Mouse (Mus musculus) lung, embryonic 16.5 days (tissue): ENCODE data around the gene Elob. TPM values are rescaled to one million over a fixed set of nuclear protein-coding genes. Genes with fewer than 3 reads are reported as not detected.

ENCODE experiments used
- ATAC-seq: fragments of 200-750 bp; cut with Nextera tagmentation; 2 replicates; pipeline ENCODE4 v1.8.0; 2017; ENCODE audit warnings: low read depth, mild to moderate bottlenecking, moderate library complexity
- H3K27ac ChIP-seq: fragments of 300-500 bp; sonication (generic); 2 replicates; pipeline ENCODE4 v1.5.1; 2014; ENCODE audit warnings: mild to moderate bottlenecking, control low read depth, low read length
- H3K27me3 ChIP-seq: fragments of 300-500 bp; sonication (generic); 2 replicates; pipeline ENCODE4 v1.6.1; 2014; ENCODE audit warnings: low read depth, low read length, mixed read lengths; ENCODE audit not compliant: control insufficient read depth, insufficient read depth
- H3K36me3 ChIP-seq: fragments of 300-500 bp; sonication (generic); 2 replicates; pipeline ENCODE4 v1.6.1; 2014; ENCODE audit warnings: low read length; ENCODE audit not compliant: control insufficient read depth, insufficient read depth
- H3K4me1 ChIP-seq: fragments of 300-500 bp; sonication (generic); replicated peaks from 2 replicates; pipeline ENCODE4 v1.6.1; 2014; ENCODE audit warnings: low read length, mixed read lengths; ENCODE audit not compliant: control insufficient read depth, insufficient read depth
- H3K4me2 ChIP-seq: fragments of 300-500 bp; sonication (generic); 2 replicates; pipeline ENCODE4 v1.6.1; 2014; ENCODE audit warnings: low read depth, low read length, control low read depth
- H3K4me3 ChIP-seq: fragments of 300-500 bp; sonication (generic); 2 replicates; pipeline ENCODE4 v1.5.1; 2014; ENCODE audit warnings: mild to moderate bottlenecking, low read length, control low read depth
- H3K9ac ChIP-seq: fragments of 300-500 bp; sonication (generic); 2 replicates; pipeline ENCODE4 v1.6.1; 2014; ENCODE audit warnings: low read length, control low read depth
- H3K9me3 ChIP-seq: fragments of 300-500 bp; sonication (generic); 2 replicates; pipeline ENCODE4 v1.6.1; 2016; ENCODE audit warnings: low read length; ENCODE audit not compliant: control insufficient read depth
- WGBS: fragments of 180-500 bp; shearing (Covaris S2); extraction: QIAGEN DNeasy Blood & Tissue Kit; methylation state at CpG from one replicate; pipeline ENCODE4 v1.1.7; 2014; 5-methylcytosine and 5-hydroxymethylcytosine counted together
- polyA plus RNA-seq: library from polyadenylated mRNA; unstranded; fragments of >200 nt; fragmentation: Nextera tagmentation; extraction: Ambion mirVana; gene quantifications from 2 replicates; pipeline ENCODE4 v1.2.1, GENCODE M21; 2015

Elob gene
- polyA plus RNA-seq, 1 experiment from 2014 or later: 1,001 TPM

DNA sequence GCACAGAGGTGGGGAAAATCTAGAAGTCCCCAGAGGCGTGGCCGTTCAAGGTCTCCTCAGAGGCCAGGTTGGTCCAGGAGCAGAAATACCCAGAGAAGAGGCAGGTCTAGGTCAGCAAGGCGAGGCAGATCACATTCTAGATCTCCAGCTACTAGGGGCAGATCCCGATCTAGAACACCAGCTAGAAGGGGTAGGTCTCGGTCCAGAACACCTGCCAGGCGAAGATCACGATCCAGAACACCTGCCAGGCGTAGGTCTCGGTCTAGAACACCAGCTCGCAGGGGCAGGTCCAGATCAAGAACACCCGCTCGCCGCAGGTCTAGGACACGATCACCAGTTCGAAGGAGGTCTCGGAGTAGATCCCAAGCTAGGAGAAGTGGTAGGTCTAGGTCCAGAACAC is 13.3 kb downstream of the Elob start:
- no peak overlapping the region for H3K4me3 ChIP-seq
- no peak overlapping the region for H3K27ac ChIP-seq
- H3K9ac ChIP-seq: no peak overlapping the region
- no peaks in the 10 kb centered on the region for H3K4me1 ChIP-seq
- H3K9me3 ChIP-seq: peaks cover 14% of the 10 kb centered on the region
- ATAC-seq: no peak
- H3K27me3 ChIP-seq: no peaks in the 10 kb centered on the region
- 96% methylated on average over 16 of the region's 16 CpGs for WGBS
- H3K36me3 ChIP-seq: peaks cover 89% of the 10 kb centered on the region
- no peak overlapping the region for H3K4me2 ChIP-seq

DNA sequence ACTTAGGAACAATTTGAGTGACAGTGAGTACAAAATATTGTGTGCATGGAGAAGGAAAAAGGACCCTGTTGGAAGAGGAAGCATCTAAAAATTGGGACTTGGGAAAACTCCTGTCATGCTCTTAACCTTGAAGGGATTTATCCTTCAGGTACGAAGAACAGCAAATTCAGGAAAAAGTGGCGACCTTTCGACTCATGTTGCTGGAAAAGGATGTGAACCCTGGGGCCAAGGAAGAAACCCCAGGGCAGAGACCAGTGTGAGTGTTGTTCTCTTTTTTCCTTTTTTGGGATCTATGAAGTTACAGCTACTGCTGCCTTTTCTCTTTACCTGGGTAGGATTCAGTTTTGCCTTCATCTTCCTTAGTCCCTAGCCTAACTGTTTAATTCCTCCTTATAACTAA is 21.0 kb downstream of the Elob start:
- Histone ChIP-seq H3K4me1 (peaks cover 23% of the 10 kb centered on the region), H3K36me3 (peaks cover 39% of the 10 kb centered on the region), H3K4me2 (no peak overlapping the region), H3K27ac (no peak overlapping the region), H3K9ac (no peak overlapping the region), H3K27me3 (no peaks in the 10 kb centered on the region), H3K9me3 (no peaks in the 10 kb centered on the region), H3K4me3 (no peak overlapping the region)
- WGBS: 87% methylated on average over 3 of the region's 3 CpGs
- no peak for ATAC-seq

DNA sequence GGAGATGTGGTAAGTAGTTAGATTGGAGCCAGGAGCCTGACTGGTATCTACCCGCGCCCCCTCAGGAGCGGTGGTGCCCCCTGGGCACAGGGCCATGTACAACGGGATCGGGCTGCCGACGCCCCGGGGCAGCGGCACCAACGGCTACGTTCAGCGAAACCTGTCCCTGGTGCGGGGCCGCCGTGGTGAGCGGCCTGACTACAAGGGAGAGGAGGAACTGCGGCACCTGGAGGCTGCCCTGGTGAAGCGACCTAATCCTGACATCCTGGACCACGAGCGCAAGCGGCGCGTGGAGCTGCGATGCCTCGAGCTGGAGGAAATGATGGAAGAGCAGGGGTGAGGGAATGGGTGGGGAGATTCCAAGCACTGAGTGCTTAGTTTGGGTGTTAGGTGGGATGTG is 22.1 kb downstream of the Elob start:
- Histone ChIP-seq H3K36me3 (peaks cover 31% of the 10 kb centered on the region), H3K4me2 (peak overlapping the region; percentile 38), H3K4me3 (peak overlapping the region; percentile 24), H3K4me1 (peaks cover 23% of the 10 kb centered on the region), H3K9me3 (no peaks in the 10 kb centered on the region), H3K27ac (no peak overlapping the region), H3K27me3 (no peaks in the 10 kb centered on the region), H3K9ac (no peak overlapping the region)
- WGBS: 61% methylated on average over 25 of the region's 25 CpGs
- no peak for ATAC-seq

DNA sequence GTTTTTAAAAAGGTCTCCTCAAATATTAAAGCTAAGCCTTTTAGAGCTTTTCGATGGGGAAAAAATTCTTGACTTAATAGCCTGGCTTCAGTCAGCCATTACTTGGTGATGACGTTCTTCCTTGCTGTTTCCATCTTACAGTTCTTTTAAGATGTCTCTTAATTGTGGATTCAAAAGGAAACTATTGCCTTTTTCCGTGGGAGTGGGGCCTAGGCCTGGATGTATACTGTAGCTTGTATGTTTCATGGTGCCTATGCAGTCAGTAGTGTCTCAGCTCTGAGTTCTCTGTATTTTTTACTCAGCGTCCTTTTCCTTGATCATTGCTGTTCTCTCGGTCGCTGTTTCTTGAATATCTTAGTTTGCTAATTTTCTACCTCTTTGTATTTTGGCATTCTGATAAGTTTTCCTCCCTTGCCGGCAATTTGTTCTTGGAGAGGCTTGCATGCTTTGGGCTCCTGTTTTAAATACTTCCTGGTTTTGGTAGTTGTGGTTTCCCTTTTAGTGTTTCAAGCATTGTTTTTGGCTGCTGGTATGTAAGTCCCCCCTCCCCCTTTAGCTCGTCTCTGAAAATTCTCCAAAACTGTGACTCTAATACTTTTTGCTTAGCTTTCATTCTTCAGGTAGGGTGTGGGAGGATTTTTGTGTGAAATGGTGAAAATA is 24.4 kb downstream of the Elob start:
- ATAC-seq: no peak
- H3K9ac ChIP-seq: peak overlapping the region; percentile 97
- peak overlapping the region; percentile 88 for H3K4me2 ChIP-seq
- H3K27ac ChIP-seq: peak overlapping the region; percentile 95
- H3K36me3 ChIP-seq: peaks cover 17% of the 10 kb centered on the region
- peaks cover 23% of the 10 kb centered on the region for H3K4me1 ChIP-seq
- under 1% methylated on average over 8 of the region's 8 CpGs for WGBS
- no peaks in the 10 kb centered on the region for H3K27me3 ChIP-seq
- H3K4me3 ChIP-seq: peak overlapping the region; percentile 94
- H3K9me3 ChIP-seq: no peaks in the 10 kb centered on the region

DNA sequence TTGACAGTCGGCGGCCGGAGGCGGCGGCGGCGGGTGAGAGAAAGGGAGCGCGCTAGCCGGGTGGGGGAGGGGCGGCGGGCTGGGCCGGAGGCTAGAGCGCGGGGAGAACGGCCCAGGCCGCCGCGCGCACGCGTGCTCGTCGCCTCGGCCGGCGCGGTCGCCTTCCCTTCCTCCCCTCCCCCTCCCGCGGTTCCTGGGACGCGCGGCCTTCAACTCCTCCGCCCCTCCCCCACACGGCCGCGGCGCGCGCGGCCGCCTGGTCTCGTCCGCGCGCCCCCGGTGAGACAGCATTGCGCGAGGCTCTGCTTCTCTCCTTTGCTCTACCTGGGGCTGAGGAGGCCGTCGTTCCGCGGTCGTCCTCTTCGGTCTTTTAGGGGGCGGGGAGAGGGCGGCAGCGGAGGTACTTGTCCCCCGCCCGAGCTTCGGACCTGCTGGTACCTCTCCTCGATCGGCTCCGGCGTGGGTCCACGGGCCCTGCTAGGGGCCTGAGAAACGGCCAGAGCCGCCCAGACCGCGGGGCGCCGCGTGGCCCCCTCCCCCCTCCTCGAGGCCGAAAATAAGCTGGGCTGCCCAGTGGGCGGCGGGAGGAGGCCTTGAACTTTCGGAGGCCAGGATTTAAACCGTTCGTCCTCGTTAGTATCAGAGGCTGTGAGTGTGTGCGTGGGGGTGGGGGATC is 25.4 kb downstream of the Elob start:
- under 1% methylated on average over 53 of the region's 83 CpGs for WGBS
- H3K9ac ChIP-seq: peak overlapping the region; percentile 97
- ATAC-seq: peak; percentile 71

DNA sequence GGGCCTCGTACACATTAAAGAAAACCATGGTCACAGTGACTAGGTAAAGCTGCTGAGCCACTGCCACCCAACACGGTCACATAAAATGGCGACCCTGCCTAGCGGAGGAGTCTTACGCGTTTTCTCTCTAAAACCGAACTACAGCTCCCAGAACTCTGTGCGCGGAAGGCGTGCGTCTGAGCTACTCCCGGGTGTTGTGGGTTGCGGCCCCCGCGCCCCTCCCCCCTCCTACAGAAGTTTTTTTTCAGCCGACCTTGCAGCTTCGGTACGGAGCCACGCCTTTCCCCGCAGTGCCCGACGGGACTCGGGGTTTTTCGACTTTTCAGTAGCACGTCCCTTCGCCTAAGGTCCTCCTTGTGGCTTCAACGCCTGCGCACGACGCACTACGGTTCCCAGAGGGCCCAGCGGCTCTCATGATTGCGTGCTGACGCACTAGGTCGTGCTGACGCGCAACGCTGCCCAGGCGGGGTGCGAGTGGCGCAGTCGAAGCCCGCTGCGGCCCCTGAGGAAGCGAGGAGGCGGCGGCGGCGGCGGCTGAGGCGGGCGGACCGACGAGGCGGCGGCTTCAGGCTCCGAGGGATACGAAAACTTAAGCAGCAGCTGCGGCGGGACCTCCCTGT is 26.1 kb downstream of the Elob start:
- H3K36me3 ChIP-seq: peaks cover under 1% of the 10 kb centered on the region; the same call in 1 of the 2 replicates
- ATAC-seq: peak; percentile 99

More for the DNA sequence above, 25.4 kb downstream of the Elob start:
- Histone ChIP-seq H3K4me3 (peak overlapping the region; percentile 94), H3K9me3 (no peaks in the 10 kb centered on the region), H3K27ac (peak overlapping the region; percentile 95), H3K4me1 (peaks cover 23% of the 10 kb centered on the region), H3K36me3 (peaks cover 7% of the 10 kb centered on the region), H3K4me2 (peak overlapping the region; percentile 88), H3K27me3 (no peaks in the 10 kb centered on the region)

DNA sequence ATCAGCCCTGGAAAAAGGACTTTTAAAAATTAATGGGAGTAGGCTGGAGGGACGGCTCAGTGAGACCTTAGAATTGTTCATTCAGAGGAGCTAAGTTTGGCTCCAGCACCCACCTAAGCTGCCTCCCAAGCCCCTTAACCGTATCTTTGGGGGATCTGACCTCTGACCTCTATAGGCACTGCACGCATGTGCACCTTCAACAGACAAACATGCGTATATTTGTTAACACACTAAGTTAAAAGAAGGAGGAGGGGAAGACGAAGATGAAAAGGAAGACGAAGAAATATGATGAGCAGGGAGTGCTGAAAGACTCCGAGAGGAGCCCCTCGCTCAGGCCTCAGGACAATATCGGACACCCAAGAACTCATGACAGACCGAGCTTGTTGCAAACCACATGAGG is 27.3 kb downstream of the Elob start:
- H3K4me1 ChIP-seq: peaks cover 18% of the 10 kb centered on the region
- H3K9ac ChIP-seq: no peak overlapping the region
- ATAC-seq: no peak
- H3K4me3 ChIP-seq: no peak overlapping the region
- H3K27ac ChIP-seq: no peak overlapping the region
- WGBS: 93% methylated on average over 10 of the region's 10 CpGs
- H3K4me2 ChIP-seq: no peak overlapping the region
- no peaks in the 10 kb centered on the region for H3K9me3 ChIP-seq
- H3K36me3 ChIP-seq: no peaks in the 10 kb centered on the region
- no peaks in the 10 kb centered on the region for H3K27me3 ChIP-seq

More for the DNA sequence above, 26.1 kb downstream of the Elob start:
- Histone ChIP-seq H3K27ac (peak overlapping the region; percentile 95), H3K4me1 (peaks cover 23% of the 10 kb centered on the region), H3K4me3 (peak overlapping the region; percentile 94), H3K9me3 (no peaks in the 10 kb centered on the region), H3K4me2 (peak overlapping the region; percentile 61), H3K27me3 (no peaks in the 10 kb centered on the region), H3K9ac (peak overlapping the region; percentile 97)
- under 1% methylated on average over 56 of the region's 60 CpGs for whole genome bisulfite sequencing

DNA sequence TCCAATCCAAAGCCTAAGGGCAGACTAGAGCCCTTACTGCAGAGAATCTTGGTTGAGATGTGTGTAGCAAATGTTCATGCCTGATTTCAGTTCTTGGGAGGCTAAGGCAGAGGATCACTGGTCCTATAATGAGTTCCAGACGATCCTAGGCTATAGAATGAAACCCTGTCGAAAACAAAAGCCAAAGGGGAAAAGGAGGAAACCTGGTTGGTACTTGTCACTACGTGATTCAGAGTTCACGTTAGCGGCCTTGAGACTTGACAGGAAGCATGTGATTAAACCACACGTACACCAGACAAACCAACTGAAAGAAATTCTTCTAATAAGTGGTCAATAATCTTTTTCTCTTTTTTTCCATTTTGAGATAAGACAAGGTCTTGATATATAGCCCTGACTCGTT is 31.6 kb downstream of the Elob start:
- Histone ChIP-seq H3K27ac (no peak overlapping the region), H3K4me1 (no peaks in the 10 kb centered on the region), H3K4me2 (no peak overlapping the region), H3K27me3 (no peaks in the 10 kb centered on the region), H3K36me3 (no peaks in the 10 kb centered on the region), H3K9ac (no peak overlapping the region), H3K4me3 (no peak overlapping the region), H3K9me3 (no peaks in the 10 kb centered on the region)
- 69% methylated on average over 7 of the region's 7 CpGs for WGBS
- ATAC-seq: no peak

DNA sequence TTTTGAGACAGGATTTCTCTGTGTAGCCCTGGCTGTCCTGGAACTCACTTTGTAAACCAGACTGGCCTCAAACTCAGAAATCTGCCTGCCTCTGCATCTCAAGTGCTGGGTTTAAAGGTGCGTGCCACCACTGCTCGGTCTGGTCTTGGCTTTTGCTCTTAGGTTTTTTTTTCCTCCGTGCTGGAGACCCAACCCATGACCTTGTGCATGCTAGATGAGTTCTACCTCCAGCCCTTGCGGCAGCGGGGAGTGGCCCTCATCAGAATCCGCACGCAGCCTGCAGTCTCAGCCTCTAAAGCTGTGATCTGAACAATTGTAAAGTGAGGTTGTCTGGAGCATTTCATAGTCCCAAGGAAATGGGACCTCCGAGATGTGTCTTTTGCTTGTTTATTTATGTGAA is 33.6 kb downstream of the Elob start:
- 86% methylated on average over 8 of the region's 8 CpGs for WGBS
- Histone ChIP-seq H3K4me2 (no peak overlapping the region), H3K4me3 (no peak overlapping the region), H3K9ac (no peak overlapping the region), H3K4me1 (peaks cover 6% of the 10 kb centered on the region), H3K27ac (no peak overlapping the region), H3K9me3 (no peaks in the 10 kb centered on the region), H3K27me3 (no peaks in the 10 kb centered on the region), H3K36me3 (no peaks in the 10 kb centered on the region)
- no peak for ATAC-seq
